Mouse (Mus musculus) embryonic facial prominence, embryonic 13.5 days (tissue): ENCODE results near the gene Zfr. TPM values are rescaled to one million over a fixed set of nuclear protein-coding genes. Genes with fewer than 3 reads are reported as not detected.
A peak's percentile ranks its signal among the peaks of the same experiment; 100 is the strongest.

Experiments
- ATAC-seq: fragments of 200-750 bp; cut with Nextera tagmentation; 2 replicates; pipeline ENCODE4 v1.8.0; 2017; ENCODE audit warnings: low read depth; ENCODE audit not compliant: insufficient number of reproducible peaks, insufficient read depth, low FRiP score, low TSS enrichment
- H3K27ac ChIP-seq: fragments of 300-500 bp; sonication (generic); 2 replicates; pipeline ENCODE4 v1.5.1; 2015; ENCODE audit warnings: moderate library complexity, mild to moderate bottlenecking, inconsistent platforms
- H3K27me3 ChIP-seq: fragments of 300-500 bp; sonication (generic); 2 replicates; pipeline ENCODE4 v1.6.1; 2015; ENCODE audit warnings: mild to moderate bottlenecking, inconsistent platforms
- H3K36me3 ChIP-seq: fragments of 300-500 bp; sonication (generic); 2 replicates; pipeline ENCODE4 v1.6.1; 2015; ENCODE audit warnings: mild to moderate bottlenecking, inconsistent platforms
- H3K4me1 ChIP-seq: fragments of 300-500 bp; sonication (generic); 2 replicates; pipeline ENCODE4 v1.6.1; 2015; ENCODE audit warnings: inconsistent platforms
- H3K4me2 ChIP-seq: fragments of 300-500 bp; sonication (generic); 2 replicates; pipeline ENCODE4 v1.6.1; 2015; ENCODE audit warnings: moderate library complexity, mild to moderate bottlenecking, inconsistent platforms
- H3K4me3 ChIP-seq: fragments of 300-500 bp; sonication (generic); 2 replicates; pipeline ENCODE4 v1.5.1; 2015; ENCODE audit warnings: mild to moderate bottlenecking, inconsistent platforms
- H3K9ac ChIP-seq: fragments of 300-500 bp; sonication (generic); 2 replicates; pipeline ENCODE4 v1.6.1; 2015; ENCODE audit warnings: mild to moderate bottlenecking, inconsistent platforms
- H3K9me3 ChIP-seq: fragments of 300-500 bp; sonication (generic); 2 replicates; pipeline ENCODE4 v1.6.1; 2016; ENCODE audit warnings: inconsistent platforms
- WGBS: fragments of 180-500 bp; shearing (Covaris S2); methylation state at CpG from one replicate; pipeline ENCODE4 v1.1.7; 2015; ENCODE audit warnings: mixed read lengths; 5-methylcytosine and 5-hydroxymethylcytosine counted together
- polyA plus RNA-seq: library from polyadenylated mRNA; unstranded; fragments of >200 nt; fragmentation: Nextera tagmentation; extraction: Ambion mirVana; gene quantifications from 2 replicates; pipeline ENCODE4 v1.2.1, GENCODE M21; 2015

Gene Zfr
- polyA plus RNA-seq, 1 experiment from 2014 or later: 125 TPM

DNA sequence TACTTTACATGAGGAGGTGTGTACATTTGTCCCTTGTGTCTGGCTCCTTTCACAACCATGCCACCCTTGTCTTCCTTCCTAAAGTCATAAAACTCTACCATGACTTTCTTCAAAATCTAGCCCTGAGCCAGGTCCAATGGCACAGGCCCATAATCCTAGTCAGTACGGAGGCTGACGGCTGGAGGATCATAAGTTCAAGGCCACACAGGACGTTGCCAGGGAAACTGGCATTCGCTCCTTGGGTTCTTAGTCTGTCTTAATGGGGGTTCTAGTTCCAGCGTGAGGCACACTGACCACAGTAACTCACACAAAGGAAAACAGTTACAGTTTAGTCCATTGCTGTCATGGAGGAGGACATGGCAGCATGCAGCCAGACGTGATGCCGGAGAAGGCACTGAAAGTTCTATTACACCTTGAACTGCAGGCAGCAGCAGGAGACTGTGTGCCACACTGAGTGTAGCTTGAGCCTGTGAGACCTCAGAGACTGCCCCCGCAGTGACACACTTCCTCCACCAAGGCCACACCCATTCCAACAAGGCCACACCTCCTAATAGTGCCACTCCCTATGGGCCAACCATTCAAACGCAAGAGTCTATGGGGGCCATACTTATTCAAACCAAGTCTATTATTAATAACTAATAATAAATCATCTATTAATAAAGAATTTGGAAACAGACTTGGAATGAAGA lies 26.5 kb upstream of the Zfr start:
- H3K27ac ChIP-seq: no peak overlapping the region
- WGBS: 91% methylated on average over 9 of the region's 9 CpGs
- H3K9me3 ChIP-seq: no peaks in the 10 kb centered on the region
- H3K36me3 ChIP-seq: no peaks in the 10 kb centered on the region
- no peak for ATAC-seq
- H3K27me3 ChIP-seq: no peaks in the 10 kb centered on the region
- no peak overlapping the region for H3K4me3 ChIP-seq
- H3K9ac ChIP-seq: no peak overlapping the region
- no peak overlapping the region for H3K4me2 ChIP-seq
- peaks cover 8% of the 10 kb centered on the region; the same call in 1 of the 2 replicates for H3K4me1 ChIP-seq

DNA sequence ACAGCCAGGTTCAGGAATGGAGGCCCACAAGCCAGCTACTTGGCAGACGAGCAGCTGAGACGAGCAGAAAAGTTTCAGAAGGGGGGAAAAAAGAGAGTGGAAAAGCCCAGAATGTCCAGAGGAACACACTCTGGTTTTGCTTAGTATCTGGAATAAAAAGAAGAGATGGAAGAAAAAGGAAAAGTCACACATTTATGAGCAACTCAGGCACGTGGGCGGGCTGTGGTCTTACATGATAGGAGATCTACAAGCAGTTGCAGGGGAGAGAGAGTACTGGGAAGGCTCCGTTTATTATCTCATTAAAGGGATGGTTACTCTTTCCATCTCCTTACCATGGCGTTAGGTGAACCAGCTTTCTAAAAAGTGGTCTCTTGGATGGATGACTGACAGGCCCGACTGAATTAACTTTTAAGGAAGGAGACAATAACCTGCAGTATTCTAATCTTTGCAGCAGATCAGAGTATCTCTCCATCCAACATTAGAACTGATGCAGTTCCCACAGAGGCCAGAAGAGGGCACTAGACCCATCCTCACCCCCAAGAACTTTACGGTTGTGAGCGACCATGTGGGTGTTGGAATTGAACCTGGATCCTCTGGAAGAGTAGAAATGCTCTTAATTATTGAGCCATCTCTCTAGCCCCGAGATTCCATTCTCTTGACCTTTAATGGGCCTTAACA lies 25.7 kb upstream of the Zfr start:
- WGBS: 66% methylated on average over 10 of the region's 10 CpGs
- Histone ChIP-seq H3K9ac (no peak overlapping the region), H3K27ac (no peak overlapping the region), H3K36me3 (no peaks in the 10 kb centered on the region), H3K27me3 (no peaks in the 10 kb centered on the region), H3K4me2 (no peak overlapping the region), H3K4me1 (peaks cover 8% of the 10 kb centered on the region; the same call in 1 of the 2 replicates), H3K4me3 (no peak overlapping the region), H3K9me3 (no peaks in the 10 kb centered on the region)
- ATAC-seq: no peak

DNA sequence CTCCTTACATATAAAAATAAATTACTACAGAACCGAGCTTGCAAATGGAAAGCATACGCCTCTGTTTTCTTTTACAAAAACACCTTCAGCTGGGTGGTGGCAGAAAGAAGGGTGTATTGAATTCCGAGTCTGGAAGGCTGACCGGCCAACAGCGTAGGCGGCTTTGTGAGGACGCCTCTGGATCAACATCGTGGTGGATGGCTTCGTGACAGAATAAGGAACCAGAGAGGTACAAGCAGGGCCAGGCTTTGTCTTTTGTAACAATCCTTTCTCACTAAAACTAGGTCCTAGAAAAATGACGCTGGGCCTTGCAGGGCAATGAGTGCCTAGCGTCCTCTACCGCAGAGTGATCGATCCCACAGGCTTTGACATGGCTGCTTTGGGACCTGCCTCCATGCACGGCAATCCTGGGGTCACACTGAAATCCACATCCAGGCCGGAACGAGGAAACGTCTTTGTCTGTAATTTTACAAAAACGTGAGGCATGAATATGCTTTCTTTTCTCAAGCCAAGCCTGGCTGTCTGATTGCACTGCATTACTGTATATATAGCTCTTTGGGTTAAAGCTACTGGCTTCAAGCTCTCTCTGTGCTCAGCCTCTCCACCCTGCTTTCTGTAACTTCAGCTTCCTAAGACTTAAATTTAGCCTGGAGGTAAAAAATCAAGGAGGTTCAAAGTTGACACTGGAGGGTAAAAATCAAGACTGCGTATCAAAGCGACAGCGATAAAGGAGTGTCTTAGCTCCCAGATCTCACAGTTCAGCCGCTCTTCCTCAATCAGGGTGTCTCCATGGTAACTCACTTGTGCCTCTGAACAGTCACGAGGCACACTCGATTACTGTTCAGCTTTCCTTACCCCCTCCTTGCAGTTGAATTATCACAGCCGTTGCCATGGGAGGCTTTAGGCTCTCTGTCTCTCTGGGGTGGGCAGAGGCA lies 24.3 kb upstream of the Zfr start:
- no peaks in the 10 kb centered on the region for H3K36me3 ChIP-seq
- H3K27me3 ChIP-seq: no peaks in the 10 kb centered on the region
- H3K9ac ChIP-seq: no peak overlapping the region
- no peak overlapping the region for H3K4me3 ChIP-seq
- 74% methylated on average over 25 of the region's 25 CpGs for WGBS
- ATAC-seq: no peak
- peaks cover 3% of the 10 kb centered on the region; the same call in 1 of the 2 replicates for H3K4me1 ChIP-seq
- H3K27ac ChIP-seq: peak overlapping the region; percentile 68
- no peaks in the 10 kb centered on the region for H3K9me3 ChIP-seq
- H3K4me2 ChIP-seq: no peak overlapping the region

DNA sequence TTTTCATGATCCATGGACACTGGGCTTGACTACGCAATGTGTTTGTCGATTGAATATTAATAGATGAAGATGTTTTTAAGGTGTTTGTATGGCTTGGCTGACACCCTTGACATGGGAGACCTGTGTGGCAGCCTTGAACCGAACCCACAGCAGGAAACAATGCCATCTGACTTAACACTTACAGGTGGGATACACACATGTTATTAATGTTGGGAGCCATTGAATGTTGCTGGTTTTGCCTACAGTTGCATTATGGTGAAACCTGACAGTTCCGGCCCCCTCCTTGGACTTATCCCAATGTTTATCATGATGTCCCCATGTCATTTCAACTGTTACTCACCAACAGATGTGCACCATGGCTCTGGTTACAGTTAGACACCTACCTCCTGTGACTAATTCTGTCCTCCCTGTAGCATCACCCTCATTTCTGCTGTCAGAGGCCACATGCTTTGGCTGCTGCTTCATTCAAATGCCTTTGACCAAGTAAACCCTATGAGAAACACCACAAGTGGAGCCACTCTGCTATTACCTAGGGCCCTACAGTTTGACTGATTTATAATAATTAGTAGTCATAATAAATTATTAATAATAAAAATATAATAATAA lies 23.6 kb upstream of the Zfr start:
- H3K9me3 ChIP-seq: no peaks in the 10 kb centered on the region
- no peaks in the 10 kb centered on the region for H3K27me3 ChIP-seq
- WGBS: 87% methylated on average over 4 of the region's 4 CpGs
- H3K9ac ChIP-seq: no peak overlapping the region
- peaks cover 3% of the 10 kb centered on the region; the same call in 1 of the 2 replicates for H3K4me1 ChIP-seq
- no peaks in the 10 kb centered on the region for H3K36me3 ChIP-seq
- no peak overlapping the region for H3K27ac ChIP-seq
- ATAC-seq: no peak
- H3K4me3 ChIP-seq: no peak overlapping the region
- no peak overlapping the region for H3K4me2 ChIP-seq

DNA sequence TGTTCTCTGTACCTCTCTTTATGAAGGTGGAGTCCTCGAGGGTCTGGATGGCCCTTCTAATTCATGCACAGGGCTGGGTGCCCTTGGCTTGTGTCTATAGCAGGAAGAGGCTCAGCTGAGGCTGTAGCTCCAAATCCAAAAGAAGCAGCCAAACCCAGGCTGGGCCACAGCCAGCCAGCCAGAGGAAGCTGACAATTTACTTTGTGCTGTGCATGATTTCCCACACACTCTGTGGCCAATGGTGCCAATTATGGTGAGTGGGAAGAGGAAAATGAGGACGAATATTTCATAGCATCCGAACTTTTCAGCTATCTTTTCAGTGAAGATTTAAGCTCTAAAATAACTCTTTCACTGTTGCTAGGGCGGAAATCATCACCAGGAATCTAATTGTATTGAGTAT lies 21.2 kb upstream of the Zfr start:
- Histone ChIP-seq H3K27ac (no peak overlapping the region), H3K27me3 (no peaks in the 10 kb centered on the region), H3K36me3 (no peaks in the 10 kb centered on the region), H3K4me2 (no peak overlapping the region), H3K9me3 (no peaks in the 10 kb centered on the region), H3K9ac (no peak overlapping the region), H3K4me3 (no peak overlapping the region), H3K4me1 (no peaks in the 10 kb centered on the region; the same call in 1 of the 2 replicates)
- ATAC-seq: no peak
- 75% methylated on average over 4 of the region's 4 CpGs for WGBS

DNA sequence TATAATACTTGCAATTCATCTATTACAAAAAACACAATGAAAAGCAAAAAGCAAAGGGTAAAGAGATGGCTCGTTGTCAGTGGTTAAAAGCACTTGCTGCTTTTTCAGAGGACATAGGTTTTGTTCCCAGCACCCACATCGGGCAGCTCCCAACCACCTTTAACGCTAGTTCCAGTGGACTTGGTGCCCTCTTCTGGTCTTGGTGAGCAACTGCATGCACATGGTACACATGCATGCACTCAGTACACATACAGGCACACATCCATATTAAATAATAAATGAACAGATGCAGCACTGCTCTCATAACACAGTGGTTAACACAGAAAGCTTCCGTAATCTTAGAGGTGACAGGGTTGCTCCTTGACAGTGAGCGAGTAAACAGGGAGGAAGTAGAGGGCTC lies 20.3 kb upstream of the Zfr start:
- ATAC-seq: no peak
- WGBS: 92% methylated on average over 5 of the region's 5 CpGs
- Histone ChIP-seq H3K4me2 (no peak overlapping the region), H3K4me3 (no peak overlapping the region), H3K36me3 (no peaks in the 10 kb centered on the region), H3K4me1 (no peaks in the 10 kb centered on the region; the same call in 1 of the 2 replicates), H3K27ac (no peak overlapping the region), H3K9ac (no peak overlapping the region), H3K27me3 (no peaks in the 10 kb centered on the region), H3K9me3 (no peaks in the 10 kb centered on the region)

DNA sequence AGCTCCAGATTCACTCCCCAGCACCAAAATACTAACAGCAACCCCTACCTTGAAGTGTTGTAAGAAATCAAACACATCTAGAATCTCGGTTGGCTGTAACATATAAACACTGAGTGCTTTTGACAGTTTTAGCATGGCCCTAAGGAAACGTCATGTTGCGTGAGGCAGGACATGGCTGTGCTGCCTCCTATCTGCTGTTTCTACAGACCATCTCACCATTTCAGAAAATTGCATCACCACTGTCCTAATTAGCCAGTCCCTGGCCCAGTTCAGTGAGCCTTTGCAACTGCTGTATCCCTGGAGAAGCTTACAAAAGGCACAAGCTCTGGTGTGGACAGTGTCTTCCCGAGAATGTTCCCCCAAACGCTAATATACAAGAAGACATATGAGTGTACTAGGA lies 16.7 kb upstream of the Zfr start:
- H3K4me3 ChIP-seq: no peak overlapping the region
- no peak for ATAC-seq
- no peaks in the 10 kb centered on the region for H3K27me3 ChIP-seq
- H3K9me3 ChIP-seq: no peaks in the 10 kb centered on the region
- WGBS: 66% methylated on average over 5 of the region's 5 CpGs
- no peak overlapping the region for H3K4me2 ChIP-seq
- H3K9ac ChIP-seq: no peak overlapping the region
- H3K27ac ChIP-seq: no peak overlapping the region
- H3K36me3 ChIP-seq: no peaks in the 10 kb centered on the region
- peaks cover 7% of the 10 kb centered on the region; the same call in 1 of the 2 replicates for H3K4me1 ChIP-seq

DNA sequence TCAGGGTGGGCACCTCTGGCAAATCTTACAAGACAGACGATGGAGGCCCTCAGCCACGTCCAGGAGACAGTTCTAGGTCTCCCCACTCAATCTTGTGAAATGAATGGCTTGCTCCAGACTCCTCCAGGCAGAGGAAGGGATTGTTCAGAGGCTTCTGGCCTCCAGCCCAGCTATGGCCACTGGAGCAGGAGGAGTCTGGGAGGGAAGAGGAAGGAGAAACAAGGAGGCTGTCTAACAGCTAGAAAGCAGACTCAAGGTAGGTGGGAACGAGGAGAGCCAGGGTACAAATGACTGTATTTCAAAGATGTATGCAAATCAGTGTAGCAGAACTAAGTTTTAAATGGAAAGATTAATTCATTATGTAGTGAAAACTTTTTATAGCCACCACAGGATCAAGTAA lies 13.9 kb upstream of the Zfr start:
- no peak for ATAC-seq
- WGBS: 67% methylated on average over 3 of the region's 3 CpGs
- H3K4me2 ChIP-seq: no peak overlapping the region
- H3K27ac ChIP-seq: no peak overlapping the region
- peaks cover 7% of the 10 kb centered on the region; the same call in 1 of the 2 replicates for H3K4me1 ChIP-seq
- H3K9me3 ChIP-seq: no peaks in the 10 kb centered on the region
- no peak overlapping the region for H3K4me3 ChIP-seq
- H3K27me3 ChIP-seq: no peaks in the 10 kb centered on the region
- H3K9ac ChIP-seq: no peak overlapping the region
- no peaks in the 10 kb centered on the region for H3K36me3 ChIP-seq

DNA sequence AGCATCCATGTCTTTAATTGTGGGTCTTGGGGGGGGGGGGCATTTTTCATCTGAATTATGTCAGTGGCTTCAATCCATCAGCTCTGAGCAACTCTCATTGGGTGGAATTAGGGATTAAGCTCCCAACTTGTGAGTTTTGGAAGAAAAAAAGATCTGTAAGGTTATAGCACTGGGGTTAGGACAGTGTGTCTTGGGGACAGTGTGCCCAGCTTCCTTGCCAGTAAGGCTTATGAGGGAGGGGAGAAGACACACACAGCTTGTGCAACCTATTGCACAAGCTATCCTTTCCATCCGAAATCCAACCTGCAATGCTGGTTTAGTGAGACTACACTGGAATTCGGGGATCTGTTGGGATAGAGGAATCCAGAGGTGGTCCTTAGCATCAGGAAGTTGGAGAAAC lies 12.8 kb upstream of the Zfr start:
- H3K27me3 ChIP-seq: no peaks in the 10 kb centered on the region
- H3K4me1 ChIP-seq: peaks cover 7% of the 10 kb centered on the region; the same call in 1 of the 2 replicates
- H3K9ac ChIP-seq: no peak overlapping the region
- no peak overlapping the region for H3K4me2 ChIP-seq
- H3K36me3 ChIP-seq: no peaks in the 10 kb centered on the region
- no peak overlapping the region for H3K27ac ChIP-seq
- WGBS: 80% methylated on average over 2 of the region's 2 CpGs
- no peaks in the 10 kb centered on the region for H3K9me3 ChIP-seq
- no peak overlapping the region for H3K4me3 ChIP-seq
- ATAC-seq: no peak

DNA sequence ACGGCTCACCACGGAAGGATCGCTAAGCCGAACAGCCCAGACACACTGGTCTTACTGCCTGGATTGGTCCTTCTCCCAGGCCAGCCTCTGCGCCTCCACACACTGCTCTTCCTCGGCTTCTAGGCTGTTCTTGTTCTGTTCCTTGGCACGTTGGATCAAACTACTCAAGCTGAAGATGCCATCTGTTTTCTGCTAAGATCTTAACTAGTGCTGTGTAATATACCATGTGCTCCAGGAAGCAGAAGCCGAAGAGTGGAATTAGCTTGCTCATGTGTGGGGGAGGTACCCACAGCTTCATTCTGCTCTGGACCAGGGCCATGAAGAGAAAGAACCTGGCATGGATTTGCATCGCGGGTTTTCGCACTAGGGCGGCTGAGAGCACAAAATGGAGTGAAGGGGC lies 11.2 kb upstream of the Zfr start:
- H3K9me3 ChIP-seq: no peaks in the 10 kb centered on the region
- no peak overlapping the region for H3K9ac ChIP-seq
- no peaks in the 10 kb centered on the region for H3K27me3 ChIP-seq
- H3K27ac ChIP-seq: no peak overlapping the region
- no peaks in the 10 kb centered on the region for H3K36me3 ChIP-seq
- peaks cover 7% of the 10 kb centered on the region; the same call in 1 of the 2 replicates for H3K4me1 ChIP-seq
- H3K4me2 ChIP-seq: no peak overlapping the region
- ATAC-seq: no peak
- 84% methylated on average over 12 of the region's 12 CpGs for WGBS
- H3K4me3 ChIP-seq: no peak overlapping the region

DNA sequence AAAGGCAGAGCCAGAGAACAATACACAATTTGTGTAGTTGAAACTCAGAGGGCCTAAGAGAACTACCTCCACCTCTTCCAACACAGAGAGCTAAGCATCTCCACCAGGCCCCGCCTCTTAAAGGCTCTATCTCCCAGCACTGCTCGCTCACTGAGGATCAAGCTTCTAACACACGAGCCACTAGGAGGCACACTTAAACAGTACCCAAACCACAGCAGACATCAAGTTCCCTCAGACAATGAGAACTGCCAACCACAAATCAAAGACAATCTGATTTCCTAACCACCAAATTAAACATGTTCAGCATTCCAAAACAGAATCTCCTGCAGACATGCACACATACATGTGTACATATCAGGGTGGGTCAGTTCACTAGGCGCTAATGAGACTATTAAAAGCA lies 9.4 kb upstream of the Zfr start:
- WGBS: 70% methylated on average over 4 of the region's 4 CpGs
- no peak overlapping the region for H3K4me2 ChIP-seq
- no peak overlapping the region for H3K4me3 ChIP-seq
- H3K9ac ChIP-seq: no peak overlapping the region
- no peaks in the 10 kb centered on the region for H3K9me3 ChIP-seq
- no peak for ATAC-seq
- peaks cover 7% of the 10 kb centered on the region; the same call in 1 of the 2 replicates for H3K4me1 ChIP-seq
- H3K27ac ChIP-seq: no peak overlapping the region
- H3K27me3 ChIP-seq: no peaks in the 10 kb centered on the region
- no peaks in the 10 kb centered on the region for H3K36me3 ChIP-seq
